Mouse (Mus musculus) cortical plate, adult 2 months (tissue): Measurements from ENCODE around the gene Hdhd5.

Experiments
- CTCF ChIP-seq: fragments of 200-500 bp; IDR thresholded peaks from 2 replicates; pipeline ENCODE4 v1.5.1; 2011; ENCODE audit warnings: mild to moderate bottlenecking, control low read depth, low read length; ENCODE audit not compliant: insufficient read depth; ENCODE audit errors: extremely low read depth
- POLR2A ChIP-seq: fragments of 200-500 bp; IDR thresholded peaks from 2 replicates; pipeline ENCODE4 v1.6.1; 2011; ENCODE audit warnings: mild to moderate bottlenecking, low read length, control low read depth; ENCODE audit not compliant: insufficient read depth; ENCODE audit errors: extremely low read depth

- TF ChIP-seq CTCF (no peak), POLR2A (no peak)
These were observed 48.2 kb upstream of the Hdhd5 start for GRCm38 (mm10) chr6:120579110-120579830.
